Mouse (Mus musculus) neural tube, embryonic 13.5 days (tissue): ENCODE measurements around the gene Myoz1. TPM values are rescaled to one million over a fixed set of nuclear protein-coding genes. Genes with fewer than 3 reads are reported as not detected.

Source experiments
- ATAC-seq: fragments of 200-750 bp; cut with Nextera tagmentation; 2 replicates; pipeline ENCODE4 v1.8.0; 2017; ENCODE audit warnings: low read depth, mild to moderate bottlenecking, moderate TSS enrichment, moderate library complexity
- H3K27ac ChIP-seq: fragments of 300-500 bp; sonication (generic); replicated peaks from 2 replicates; pipeline ENCODE4 v1.5.1; 2015; ENCODE audit warnings: moderate library complexity, mild to moderate bottlenecking, inconsistent platforms
- H3K27me3 ChIP-seq: fragments of 300-500 bp; sonication (generic); 2 replicates; pipeline ENCODE4 v1.6.1; 2015; ENCODE audit warnings: mild to moderate bottlenecking, inconsistent platforms
- H3K36me3 ChIP-seq: fragments of 300-500 bp; sonication (generic); 2 replicates; pipeline ENCODE4 v1.6.1; 2015; ENCODE audit warnings: mild to moderate bottlenecking, inconsistent platforms
- H3K4me1 ChIP-seq: fragments of 300-500 bp; sonication (generic); replicated peaks from 2 replicates; pipeline ENCODE4 v1.6.1; 2015; ENCODE audit warnings: inconsistent platforms
- H3K4me2 ChIP-seq: fragments of 300-500 bp; sonication (generic); 2 replicates; pipeline ENCODE4 v1.6.1; 2015; ENCODE audit warnings: inconsistent platforms, mild to moderate bottlenecking, moderate library complexity
- H3K4me3 ChIP-seq: fragments of 300-500 bp; sonication (generic); 2 replicates; pipeline ENCODE4 v1.5.1; 2015; ENCODE audit warnings: mild to moderate bottlenecking, inconsistent platforms
- H3K9ac ChIP-seq: fragments of 300-500 bp; sonication (generic); 2 replicates; pipeline ENCODE4 v1.6.1; 2015; ENCODE audit warnings: moderate library complexity, mild to moderate bottlenecking, inconsistent platforms
- H3K9me3 ChIP-seq: fragments of 300-500 bp; sonication (generic); 2 replicates; pipeline ENCODE4 v1.6.1; 2016; ENCODE audit warnings: inconsistent platforms
- WGBS: fragments of 180-500 bp; shearing (Covaris S2); methylation state at CpG from one replicate; pipeline ENCODE4 v1.1.7; 2015; 5-methylcytosine and 5-hydroxymethylcytosine counted together
- microRNA-seq: library from miRNA; unstranded; fragments of <30 nt; microRNA quantifications from one replicate; pipeline ENCODE4, GENCODE M21; 2016
- polyA plus RNA-seq: library from polyadenylated mRNA; unstranded; fragments of >200 nt; fragmentation: Nextera tagmentation; extraction: Ambion mirVana; gene quantifications from 2 replicates; pipeline ENCODE4 v1.2.1, GENCODE M21; 2015

The Myoz1 gene
- polyA plus RNA-seq, 1 experiment from 2014 or later: not detected

- Histone ChIP-seq H3K36me3 (peaks cover 5% of the 10 kb centered on the region; the same call in 1 of the 2 replicates), H3K4me2 (no peak overlapping the region), H3K27me3 (no peaks in the 10 kb centered on the region), H3K4me3 (no peak overlapping the region), H3K4me1 (peaks cover 2% of the 10 kb centered on the region; the same call in 1 of the 2 replicates), H3K27ac (no peak overlapping the region), H3K9me3 (no peaks in the 10 kb centered on the region), H3K9ac (no peak overlapping the region)
- whole genome bisulfite sequencing: 93% methylated on average over 1 of the region's 1 CpGs
- no peak for ATAC-seq
Measured at GRCm38 (mm10) chr14:20601287-20601686, 55.1 kb downstream of the Myoz1 start.

DNA sequence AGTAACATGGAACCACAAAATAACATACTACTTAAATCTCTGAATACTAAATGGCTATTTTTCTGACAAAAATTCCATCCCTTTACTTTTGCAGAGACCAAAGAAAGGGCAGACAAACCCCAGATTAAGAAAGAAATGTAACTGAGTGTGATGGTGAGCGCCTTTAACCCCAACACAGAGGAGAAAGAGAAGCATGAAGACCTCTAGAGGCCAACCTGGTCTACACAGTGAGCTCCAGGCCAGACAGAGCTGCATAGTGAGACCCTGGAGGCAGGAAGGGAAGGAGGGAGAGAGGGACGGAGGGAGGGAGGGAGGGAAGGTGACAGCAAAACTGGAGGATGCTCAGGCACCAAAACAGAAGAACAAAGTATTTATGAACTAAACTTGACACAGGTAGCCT lies 56.1 kb downstream of the Myoz1 start:
- Histone ChIP-seq H3K4me1 (peaks cover 12% of the 10 kb centered on the region), H3K4me3 (no peak overlapping the region), H3K27me3 (no peaks in the 10 kb centered on the region), H3K4me2 (no peak overlapping the region), H3K36me3 (0 out of 2 replicates have a peak, but pooled peaks cover 3% of the 10 kb centered on the region), H3K27ac (no peak overlapping the region), H3K9me3 (no peaks in the 10 kb centered on the region), H3K9ac (no peak overlapping the region)
- no peak for ATAC-seq
- WGBS: 75% methylated on average over 2 of the region's 2 CpGs

- Histone ChIP-seq H3K9me3 (no peaks in the 10 kb centered on the region), H3K27me3 (no peaks in the 10 kb centered on the region), H3K4me3 (no peak overlapping the region), H3K4me2 (no peak overlapping the region), H3K36me3 (0 out of 2 replicates have a peak, but pooled peaks cover 3% of the 10 kb centered on the region), H3K9ac (no peak overlapping the region), H3K27ac (no peak overlapping the region), H3K4me1 (peaks cover 12% of the 10 kb centered on the region)
- 88% methylated on average over 2 of the region's 2 CpGs for WGBS
- no peak for ATAC-seq
Measured at GRCm38 (mm10) chr14:20599542-20599941, 56.8 kb downstream of the Myoz1 start.

Small RNA genes lying within 50 kb of the gene (microRNA-seq; reads per million reads assigned to microRNA genes)
- 1.5 reads per million, percentile 1 among the genes with 10 or more reads in this experiment for gene Mir6946

Other genes with a start within 250 kb of the Myoz1 start
- 0.81 and 1.2 TPM in 2 replicates for gene Cfap70, start 204.3 kb downstream of the Myoz1 start, polyA plus RNA-seq
- gene Anxa7, start 176.4 kb downstream of the Myoz1 start, polyA plus RNA-seq: 16.8 and 17.1 TPM in 2 replicates
- gene Mss51, start 159.6 kb downstream of the Myoz1 start, polyA plus RNA-seq: 0.74 and 0.75 TPM in 2 replicates
- gene Ppp3cb, start 110.0 kb downstream of the Myoz1 start, polyA plus RNA-seq: 77.6 and 81.1 TPM in 2 replicates
- gene Usp54, start 15.5 kb downstream of the Myoz1 start, polyA plus RNA-seq: 9.3 and 10.3 TPM in 2 replicates
- gene Synpo2l, start 11.8 kb upstream of the Myoz1 start, polyA plus RNA-seq: 1.1 and 2.8 TPM in 2 replicates
- 89.6 and 94.6 TPM in 2 replicates for gene Sec24c, start 17.8 kb upstream of the Myoz1 start, polyA plus RNA-seq
- 28.3 and 29.1 TPM in 2 replicates for gene Fut11, start 38.4 kb upstream of the Myoz1 start, polyA plus RNA-seq
- gene Chchd1, start 46.5 kb upstream of the Myoz1 start, polyA plus RNA-seq: 191 and 218 TPM in 2 replicates
- gene Zswim8, start 51.0 kb upstream of the Myoz1 start, polyA plus RNA-seq: 51.4 and 51.5 TPM in 2 replicates
- gene Ndst2, start 78.0 kb upstream of the Myoz1 start, polyA plus RNA-seq: 17.4 and 20.8 TPM in 2 replicates
- 155 and 159 TPM in 2 replicates for gene Camk2g, start 137.5 kb upstream of the Myoz1 start, polyA plus RNA-seq
- gene Plau, start 180.1 kb upstream of the Myoz1 start, polyA plus RNA-seq: 1.2 TPM in 2 replicates